Mouse (Mus musculus) forebrain, postnatal 0 days (tissue): ENCODE results near the gene Epb41l3. TPM values are rescaled to one million over a fixed set of nuclear protein-coding genes. Genes with fewer than 3 reads are reported as not detected.

Source experiments
- ATAC-seq: fragments of 200-750 bp; cut with Nextera tagmentation; 2 replicates; pipeline ENCODE4 v1.8.0; 2017; ENCODE audit warnings: mild to moderate bottlenecking, moderate library complexity
- DNase-seq: peaks from one replicate; pipeline ENCODE4 v3.0.0-alpha.2; 2015
- H3K27ac ChIP-seq: fragments of 300-500 bp; sonication (generic); 2 replicates; pipeline ENCODE4 v1.5.1; 2014; ENCODE audit warnings: low read depth, mild to moderate bottlenecking, antibody characterized with exemption, low read length, moderate library complexity, mixed read lengths
- H3K27me3 ChIP-seq: fragments of 300-500 bp; sonication (generic); 2 replicates; pipeline ENCODE4 v1.6.1; 2014; ENCODE audit warnings: mild to moderate bottlenecking, low read length, mixed read lengths; ENCODE audit not compliant: insufficient read depth
- H3K36me3 ChIP-seq: fragments of 300-500 bp; sonication (generic); 2 replicates; pipeline ENCODE4 v1.6.1; 2014; ENCODE audit warnings: mild to moderate bottlenecking, moderate library complexity; ENCODE audit not compliant: insufficient read depth
- H3K4me1 ChIP-seq: fragments of 300-500 bp; sonication (generic); 2 replicates; pipeline ENCODE4 v1.6.1; 2014; ENCODE audit warnings: antibody characterized with exemption; ENCODE audit not compliant: insufficient read depth
- H3K4me2 ChIP-seq: fragments of 300-500 bp; sonication (generic); 2 replicates; pipeline ENCODE4 v1.6.1; 2014; ENCODE audit warnings: low read depth, mild to moderate bottlenecking, moderate library complexity
- H3K4me3 ChIP-seq: fragments of 300-500 bp; sonication (generic); 2 replicates; pipeline ENCODE4 v1.5.1; 2014; ENCODE audit warnings: low read depth, low read length, mixed read lengths
- H3K9ac ChIP-seq: fragments of 300-500 bp; sonication (generic); 2 replicates; pipeline ENCODE4 v1.6.1; 2014; ENCODE audit warnings: mild to moderate bottlenecking
- H3K9me3 ChIP-seq: fragments of 300-500 bp; sonication (generic); 2 replicates; pipeline ENCODE4 v1.6.1; 2016; ENCODE audit warnings: low read length
- CTCF ChIP-seq: sonication (generic); IDR thresholded peaks from 2 replicates; pipeline ENCODE4 v1.5.1; 2016; ENCODE audit warnings: antibody characterized with exemption, control low read depth, low read depth
- WGBS: fragments of 180-500 bp; shearing (Covaris S2); extraction: QIAGEN DNeasy Blood & Tissue Kit; methylation state at CpG from one replicate; pipeline ENCODE4 v1.1.7; 2014; 5-methylcytosine and 5-hydroxymethylcytosine counted together
- polyA plus RNA-seq: library from polyadenylated mRNA; unstranded; fragments of >200 nt; fragmentation: Nextera tagmentation; extraction: Ambion mirVana; gene quantifications from 2 replicates; pipeline ENCODE4 v1.2.1, GENCODE M21; 2015
- total RNA-seq: library from RNA; depleted of rRNA; stranded (reverse); fragments of >200 nt; gene quantifications from 2 replicates; pipeline ENCODE4 v1.2.3, GENCODE M21; 2014

The Epb41l3 gene
- total and polyA plus RNA-seq, 2 experiments from 2014 or later: 54.1 to 68.6 TPM

DNA sequence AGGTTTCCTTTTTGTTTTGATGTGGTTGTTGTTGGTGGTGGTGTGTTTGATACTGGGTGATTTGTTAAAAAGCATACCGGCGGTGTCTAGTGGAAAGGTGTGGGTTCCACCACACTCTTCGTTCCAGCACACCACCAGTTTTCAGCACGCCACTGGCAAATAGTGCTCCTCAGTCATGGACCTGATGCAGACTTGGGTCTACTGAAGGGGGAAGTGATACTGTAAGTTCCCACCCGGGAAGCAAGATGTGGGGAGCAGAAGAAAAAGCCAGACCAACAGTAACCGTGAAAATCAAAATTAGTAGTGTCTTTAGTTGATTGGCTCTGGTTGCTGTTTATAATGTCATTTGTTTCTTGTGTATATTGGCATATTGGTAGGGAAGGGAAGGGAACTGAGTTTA, 124.3 kb downstream of the Epb41l3 start:
- H3K4me2 ChIP-seq: no peak overlapping the region
- DNase-seq (no peak), ATAC-seq (no peak)
- H3K36me3 ChIP-seq: no peaks in the 10 kb centered on the region
- H3K27ac ChIP-seq: no peak overlapping the region
- H3K9ac ChIP-seq: no peak overlapping the region
- no peak overlapping the region for H3K4me3 ChIP-seq
- H3K9me3 ChIP-seq: no peaks in the 10 kb centered on the region
- no peaks in the 10 kb centered on the region for H3K4me1 ChIP-seq
- no peaks in the 10 kb centered on the region for H3K27me3 ChIP-seq
- no peak for TF ChIP-seq CTCF
- 91% methylated on average over 6 of the region's 6 CpGs for WGBS

DNA sequence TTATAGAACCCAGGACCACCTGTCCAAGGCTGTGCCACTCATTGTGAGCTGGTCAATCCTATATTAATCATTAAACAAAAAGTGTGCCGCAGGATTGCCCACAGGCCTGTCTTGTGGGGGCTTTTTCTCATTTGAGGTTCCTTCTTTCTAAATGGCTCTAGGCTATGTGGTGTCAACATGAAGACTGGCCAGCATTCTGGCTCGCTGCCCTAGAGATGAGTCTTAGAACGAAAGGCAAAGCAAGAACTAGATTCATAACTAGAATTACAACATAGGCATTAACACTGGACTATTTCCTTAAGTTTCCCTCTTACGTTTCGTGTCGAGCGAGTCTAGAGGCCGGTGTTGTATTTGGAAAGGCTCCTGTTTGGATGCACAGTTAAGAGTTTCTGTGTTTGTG, 125.5 kb downstream of the Epb41l3 start:
- no peaks in the 10 kb centered on the region for H3K27me3 ChIP-seq
- DNase-seq: no peak
- 98% methylated on average over 8 of the region's 8 CpGs for WGBS
- no peak for TF ChIP-seq CTCF
- H3K4me3 ChIP-seq: no peak overlapping the region
- ATAC-seq: no peak
- H3K9ac ChIP-seq: no peak overlapping the region
- H3K4me2 ChIP-seq: no peak overlapping the region
- H3K36me3 ChIP-seq: no peaks in the 10 kb centered on the region
- no peaks in the 10 kb centered on the region for H3K9me3 ChIP-seq
- H3K27ac ChIP-seq: no peak overlapping the region
- H3K4me1 ChIP-seq: no peaks in the 10 kb centered on the region

DNA sequence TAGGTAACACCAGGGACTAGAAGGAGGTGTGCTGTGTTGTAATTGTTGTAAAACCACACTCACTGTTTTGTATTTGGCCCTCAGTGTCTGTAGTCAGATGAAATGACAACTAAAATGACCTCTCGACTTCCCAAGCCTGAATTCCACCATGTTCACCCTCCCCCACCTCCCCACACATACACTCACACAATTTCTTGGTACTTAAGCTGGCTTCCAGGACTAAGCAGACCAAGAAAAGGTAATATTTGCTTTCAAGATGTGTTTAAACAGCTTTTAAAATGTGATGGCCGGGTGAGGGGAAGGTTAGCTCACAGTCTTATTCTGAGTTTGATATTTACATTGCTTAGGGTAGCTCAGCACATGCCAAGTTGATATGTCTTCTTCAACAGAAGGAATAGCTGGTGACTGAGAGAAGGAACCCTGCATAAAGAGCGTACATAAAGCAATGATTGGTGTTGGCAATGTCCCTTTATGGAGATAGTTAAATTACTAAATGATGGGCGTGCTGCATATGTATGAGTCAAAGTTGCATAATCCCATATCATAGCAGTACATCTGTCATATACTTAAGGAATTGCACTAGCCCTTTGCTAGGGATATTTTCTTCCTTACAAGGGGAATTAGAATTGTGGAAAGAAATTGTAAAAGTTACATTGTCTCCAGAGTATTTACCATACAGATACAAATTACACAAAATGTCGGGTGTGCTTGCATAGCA, 130.0 kb downstream of the Epb41l3 start:
- no peak overlapping the region for H3K4me3 ChIP-seq
- ATAC-seq: no peak

DNA sequence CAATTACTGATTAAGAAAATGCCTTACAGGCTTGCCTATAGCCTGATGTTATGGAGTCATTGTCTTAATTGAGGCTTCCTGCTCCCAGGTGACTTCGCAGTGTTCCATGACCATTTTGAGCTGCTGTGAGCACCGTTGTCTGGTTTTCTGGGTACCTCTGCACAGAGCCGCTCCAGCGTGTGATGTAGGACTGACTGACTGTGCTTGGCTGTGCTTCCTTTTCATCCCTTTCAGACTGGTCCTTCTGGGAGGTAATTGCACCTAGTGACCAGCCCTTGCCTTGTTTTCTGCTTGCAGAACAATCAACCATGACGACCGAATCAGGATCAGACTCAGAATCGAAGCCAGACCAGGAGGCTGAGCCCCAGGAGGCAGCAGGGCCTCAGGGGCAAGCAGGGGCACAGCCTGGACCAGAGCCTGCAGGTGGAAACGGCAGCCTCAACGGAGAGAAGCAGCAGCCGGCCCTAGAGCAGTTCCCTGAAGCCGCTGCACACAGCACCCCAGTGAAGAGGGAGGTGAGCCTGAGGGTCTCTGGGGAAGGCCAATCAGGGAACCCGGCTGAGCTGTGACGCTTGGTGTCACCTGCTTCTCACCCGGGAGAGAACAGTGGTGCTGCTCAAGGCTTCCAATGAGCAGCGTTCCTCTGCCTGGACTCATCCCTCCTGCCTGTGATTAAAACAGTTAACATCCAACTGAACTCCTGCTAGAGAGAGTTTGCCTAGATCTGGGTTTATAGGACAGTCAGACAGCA, 132.3 kb downstream of the Epb41l3 start:
- H3K36me3 ChIP-seq: peaks cover 7% of the 10 kb centered on the region
- WGBS: 28% methylated on average over 15 of the region's 15 CpGs
- H3K27me3 ChIP-seq: no peaks in the 10 kb centered on the region
- peaks cover 3% of the 10 kb centered on the region; the same call in 1 of the 2 replicates for H3K4me1 ChIP-seq
- DNase-seq (no peak), ATAC-seq (peak; percentile 87)
- H3K4me3 ChIP-seq: no peak overlapping the region
- H3K9me3 ChIP-seq: no peaks in the 10 kb centered on the region
- H3K27ac ChIP-seq: no peak overlapping the region
- H3K4me2 ChIP-seq: no peak overlapping the region
- H3K9ac ChIP-seq: no peak overlapping the region
- TF ChIP-seq CTCF: no peak

More for the DNA sequence above, 130.0 kb downstream of the Epb41l3 start:
- DNase-seq: no peak
- Histone ChIP-seq H3K27me3 (no peaks in the 10 kb centered on the region), H3K4me1 (peaks cover 3% of the 10 kb centered on the region; the same call in 1 of the 2 replicates), H3K27ac (no peak overlapping the region), H3K4me2 (no peak overlapping the region), H3K36me3 (peaks cover 6% of the 10 kb centered on the region), H3K9me3 (no peaks in the 10 kb centered on the region), H3K9ac (no peak overlapping the region)
- no peak for TF ChIP-seq CTCF
- WGBS: 85% methylated on average over 5 of the region's 5 CpGs

DNA sequence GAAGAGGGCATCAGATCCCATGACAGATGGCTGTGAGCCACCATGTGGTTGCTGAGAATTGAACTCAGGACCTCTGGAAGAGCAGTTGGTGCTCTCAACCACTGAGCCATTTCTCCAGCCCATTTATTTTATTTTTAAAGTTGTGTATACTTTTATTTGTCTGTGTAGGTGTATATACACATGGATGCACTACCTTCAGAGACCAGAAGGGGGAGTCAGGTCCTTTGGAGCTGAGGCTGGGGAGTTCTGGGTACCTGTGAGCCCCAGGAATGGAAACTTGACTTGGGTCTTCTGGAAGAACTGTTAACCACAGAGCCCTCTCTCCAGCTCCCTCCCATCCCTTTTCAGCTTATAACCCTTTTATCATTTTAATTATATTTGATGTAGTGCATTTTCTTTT, 135.6 kb downstream of the Epb41l3 start:
- H3K27me3 ChIP-seq: no peaks in the 10 kb centered on the region
- no peak overlapping the region for H3K4me3 ChIP-seq
- peaks cover 11% of the 10 kb centered on the region for H3K36me3 ChIP-seq
- DNase-seq (no peak), ATAC-seq (no peak)
- no peaks in the 10 kb centered on the region for H3K9me3 ChIP-seq
- H3K4me1 ChIP-seq: peaks cover 3% of the 10 kb centered on the region; the same call in 1 of the 2 replicates
- no peak overlapping the region for H3K9ac ChIP-seq
- TF ChIP-seq CTCF: peak; percentile 16; the same call in 1 of the 2 replicates
- H3K4me2 ChIP-seq: no peak overlapping the region
- no peak overlapping the region for H3K27ac ChIP-seq

DNA sequence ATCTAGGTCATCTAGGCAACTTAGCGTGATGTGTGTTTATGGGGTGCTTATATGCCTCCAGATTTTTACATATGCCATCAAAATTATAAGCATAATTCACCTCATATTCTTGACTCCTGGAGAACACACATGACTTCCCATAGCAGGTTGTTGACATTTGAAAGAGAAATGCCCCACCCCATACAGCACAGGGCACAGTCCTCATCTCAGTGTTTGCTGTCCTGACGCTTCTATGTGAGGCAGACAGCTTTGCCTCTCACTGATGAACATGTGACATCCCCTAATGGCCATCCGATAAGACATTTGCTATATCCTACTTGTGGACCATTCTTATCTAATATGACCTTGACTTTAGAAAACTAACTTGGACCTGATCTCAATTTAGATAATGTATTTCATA, 140.6 kb downstream of the Epb41l3 start:
- no peak overlapping the region for H3K4me3 ChIP-seq
- H3K27ac ChIP-seq: no peak overlapping the region
- 0 out of 2 replicates have a peak, but pooled peaks cover 4% of the 10 kb centered on the region for H3K36me3 ChIP-seq
- no peak overlapping the region for H3K4me2 ChIP-seq
- no peaks in the 10 kb centered on the region for H3K9me3 ChIP-seq
- H3K4me1 ChIP-seq: no peaks in the 10 kb centered on the region
- 94% methylated on average over 3 of the region's 3 CpGs for WGBS
- ATAC-seq (no peak), DNase-seq (no peak)
- no peak for TF ChIP-seq CTCF
- H3K27me3 ChIP-seq: no peaks in the 10 kb centered on the region
- no peak overlapping the region for H3K9ac ChIP-seq

DNA sequence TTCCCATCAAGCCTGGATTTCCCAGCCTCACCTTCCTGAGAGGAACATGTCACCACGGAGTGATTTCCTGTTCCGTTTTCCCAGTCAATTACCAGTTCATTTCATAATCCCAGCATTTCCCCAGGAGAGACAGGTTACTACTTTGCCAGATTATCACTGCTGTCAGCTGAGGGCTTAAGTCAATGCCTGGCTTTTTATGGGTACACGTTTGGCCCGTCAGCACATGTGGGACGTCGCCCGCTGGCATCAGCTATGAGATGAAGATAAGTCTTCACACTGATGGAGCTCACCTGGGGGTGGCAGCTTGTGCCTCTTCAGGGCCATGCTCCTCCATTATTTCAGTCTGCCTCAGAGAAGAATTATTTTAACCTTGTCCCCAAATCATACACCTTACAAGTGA, 145.4 kb downstream of the Epb41l3 start:
- ATAC-seq: no peak
- 89% methylated on average over 7 of the region's 7 CpGs for WGBS
- no peak for TF ChIP-seq CTCF

More for the DNA sequence above, 145.4 kb downstream of the Epb41l3 start:
- Histone ChIP-seq H3K36me3 (no peaks in the 10 kb centered on the region), H3K4me1 (peaks cover 6% of the 10 kb centered on the region; the same call in 1 of the 2 replicates), H3K9ac (no peak overlapping the region), H3K27ac (no peak overlapping the region), H3K27me3 (no peaks in the 10 kb centered on the region), H3K4me2 (no peak overlapping the region), H3K4me3 (no peak overlapping the region), H3K9me3 (no peaks in the 10 kb centered on the region)
- no peak for DNase-seq
